Mouse (Mus musculus) testis, postnatal 14 days (tissue): Measurements from ENCODE around the gene Xpnpep2.

Experiments used
- DNase-seq: peaks from one replicate; pipeline ENCODE4 v3.0.0; 2021; ENCODE audit warnings: low spot score

The Xpnpep2 gene

GRCm38 (mm10) chrX:48126903-48127476 is 18.5 kb downstream of the Xpnpep2 start:
- no peak for DNase-seq

- no peak for DNase-seq
These were observed 19.1 kb downstream of the Xpnpep2 start for GRCm38 (mm10) chrX:48127502-48128218.

- DNase-seq, result no peak
These were observed 20.6 kb downstream of the Xpnpep2 start for GRCm38 (mm10) chrX:48129167-48129566.

GRCm38 (mm10) chrX:48136935-48137334 is 28.4 kb downstream of the Xpnpep2 start:
- no peak for DNase-seq

- DNase-seq, result no peak
These were observed 29.5 kb downstream of the Xpnpep2 start for GRCm38 (mm10) chrX:48138011-48138410.

GRCm38 (mm10) chrX:48138539-48139275 is 30.2 kb downstream of the Xpnpep2 start:
- no peak for DNase-seq

- no peak for DNase-seq
These were observed 31.1 kb downstream of the Xpnpep2 start for GRCm38 (mm10) chrX:48139368-48140285.

- DNase-seq, result no peak
These were observed 31.9 kb downstream of the Xpnpep2 start for GRCm38 (mm10) chrX:48140286-48140877.

- DNase-seq, result no peak
These were observed 33.0 kb downstream of the Xpnpep2 start for GRCm38 (mm10) chrX:48141481-48141880.

GRCm38 (mm10) chrX:48143415-48144335 is 35.1 kb downstream of the Xpnpep2 start:
- no peak for DNase-seq

- DNase-seq, result no peak
These were observed 37.7 kb downstream of the Xpnpep2 start, which contains the start of gene Sash3 for GRCm38 (mm10) chrX:48146262-48146661. Gene Sash3, plus strand, starts transcription at chrX:48146436.

GRCm38 (mm10) chrX:48147226-48147625 is 38.7 kb downstream of the Xpnpep2 start:
- DNase-seq, result no peak

- DNase-seq, result no peak
These were observed 39.2 kb downstream of the Xpnpep2 start for GRCm38 (mm10) chrX:48147741-48148186.

GRCm38 (mm10) chrX:48152106-48152505 is 43.6 kb downstream of the Xpnpep2 start:
- DNase-seq, result no peak

- DNase-seq, result no peak
These were observed 44.9 kb downstream of the Xpnpep2 start for GRCm38 (mm10) chrX:48153414-48153813.

- DNase-seq, result no peak
These were observed 45.4 kb downstream of the Xpnpep2 start for GRCm38 (mm10) chrX:48153949-48154348.

GRCm38 (mm10) chrX:48155489-48155888 is 47.0 kb downstream of the Xpnpep2 start:
- no peak for DNase-seq

- no peak for DNase-seq
These were observed 48.9 kb downstream of the Xpnpep2 start for GRCm38 (mm10) chrX:48157396-48157795.

- no peak for DNase-seq
These were observed 49.8 kb downstream of the Xpnpep2 start for GRCm38 (mm10) chrX:48158229-48158919.

GRCm38 (mm10) chrX:48169892-48170291 is 61.4 kb downstream of the Xpnpep2 start:
- DNase-seq, result no peak
